Mouse (Mus musculus) spleen, adult 2 months (tissue): Measurements from ENCODE around the gene Emc9.

Experiments used
- CTCF ChIP-seq: fragments of 200-500 bp; IDR thresholded peaks from 2 replicates; pipeline ENCODE4 v1.5.1; 2011; ENCODE audit warnings: mild to moderate bottlenecking, inconsistent platforms; ENCODE audit not compliant: insufficient read depth, insufficient read length, insufficient replicate concordance; ENCODE audit errors: extremely low read depth
- POLR2A ChIP-seq: fragments of 200-500 bp; IDR thresholded peaks from 2 replicates; pipeline ENCODE4 v1.6.1; 2011; ENCODE audit warnings: low read depth, low read length, inconsistent platforms

DNA sequence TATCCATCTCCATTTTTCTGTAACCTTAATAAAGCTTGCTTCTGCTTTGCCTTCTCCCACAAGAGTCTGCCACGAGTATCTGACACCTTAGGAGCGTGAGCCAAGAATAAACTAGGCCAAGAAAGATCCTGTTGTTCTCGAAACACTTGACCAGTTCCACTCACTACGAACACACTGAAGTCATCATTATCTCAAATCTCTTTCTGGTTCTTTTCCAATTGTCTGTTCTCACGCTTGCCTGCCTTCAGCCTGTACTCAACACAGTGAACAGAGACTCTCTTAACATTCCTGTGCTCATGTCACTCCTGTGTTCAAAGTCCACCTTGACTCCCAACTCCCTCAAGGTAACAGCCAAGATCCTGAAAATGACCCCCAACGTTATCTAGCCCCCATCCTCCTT, 28.2 kb upstream of the Emc9 start:
- TF ChIP-seq CTCF = no peak
- TF ChIP-seq POLR2A = no peak
